Mouse (Mus musculus): ENCODE measurements around the gene Iqch. TPM values are rescaled to one million over a fixed set of nuclear protein-coding genes. Genes with fewer than 3 reads are reported as not detected.

The Iqch gene
- polyA plus RNA-seq, 1 experiment, result not detected

DNA sequence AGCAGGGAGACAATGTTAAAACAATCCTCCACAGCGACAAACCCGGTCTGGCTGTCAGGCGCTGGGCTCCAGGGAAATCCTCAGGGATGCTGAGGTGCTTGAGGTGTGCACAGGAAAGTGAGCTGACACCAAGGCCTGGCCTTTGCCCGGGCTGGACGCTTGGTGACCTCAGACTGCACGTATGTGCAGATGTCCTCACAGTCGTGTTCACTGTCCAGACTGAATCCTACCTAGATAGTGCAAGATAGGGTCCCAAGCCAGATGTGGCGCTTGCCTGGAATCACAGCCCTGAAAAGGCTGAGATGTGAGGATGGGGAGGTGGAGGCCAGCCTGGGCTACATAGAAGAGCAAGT is 202.9 kb downstream of the Iqch start:
- Histone ChIP-seq H3K4me3 (ENCODE audit: insufficient read depth, low read length) (peak overlapping the region; percentile 46), H3K4me1 (ENCODE audit: control insufficient read depth, insufficient read depth, low read length) (no peaks in the 10 kb centered on the region), H3K27ac (ENCODE audit: insufficient read depth, low read length) (peak overlapping the region; percentile 32)
- TF ChIP-seq CTCF (IDR thresholded peaks at IDR 0.05; ENCODE audit: borderline replicate concordance, insufficient read depth, low read length), result no peak
- no peak for TF ChIP-seq POLR2A (IDR thresholded peaks at IDR 0.05; ENCODE audit: low read depth, low read length)

- Histone ChIP-seq H3K27ac (ENCODE audit: insufficient read depth, low read length) (peak within 1 kb of the TSS; percentile 32), H3K4me3 (ENCODE audit: insufficient read depth, low read length) (peak within 1 kb of the TSS; percentile 96), H3K4me1 (ENCODE audit: control insufficient read depth, insufficient read depth, low read length) (no peaks in the 10 kb centered on the region)
- TF ChIP-seq POLR2A (IDR thresholded peaks at IDR 0.05; ENCODE audit: low read depth, low read length), result peak; percentile 87
- no peak for TF ChIP-seq CTCF (IDR thresholded peaks at IDR 0.05; ENCODE audit: borderline replicate concordance, insufficient read depth, low read length)
These were observed 203.5 kb downstream of the Iqch start, which contains the start of gene 2300009A05Rik for GRCm38 (mm10) chr9:63398611-63399462. TSS of gene 2300009A05Rik (minus strand) at chr9:63399246.

DNA sequence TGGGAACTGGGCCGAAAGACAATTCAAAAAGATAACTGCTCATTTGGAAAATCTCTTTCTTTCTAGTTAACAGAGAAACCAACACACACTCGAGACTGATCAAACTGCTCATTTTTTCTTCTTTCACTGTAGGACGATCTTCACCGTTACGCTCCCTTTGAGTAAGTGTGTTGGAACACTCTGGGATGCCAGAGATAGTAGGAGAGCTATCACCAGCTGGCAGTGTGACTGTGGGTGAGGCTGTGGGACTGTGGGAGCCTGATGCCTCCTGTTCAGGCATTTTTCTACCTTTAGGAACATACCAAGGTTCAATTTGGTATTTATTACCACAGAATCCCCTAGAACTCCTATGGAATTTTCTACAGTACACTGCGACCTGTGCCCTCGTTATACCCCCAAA is 206.7 kb downstream of the Iqch start:
- no peaks in the 10 kb centered on the region for H3K4me1 ChIP-seq (ENCODE audit: control insufficient read depth, insufficient read depth, low read length)
- TF ChIP-seq CTCF (IDR thresholded peaks at IDR 0.05; ENCODE audit: borderline replicate concordance, insufficient read depth, low read length), result no peak
- TF ChIP-seq POLR2A (IDR thresholded peaks at IDR 0.05; ENCODE audit: low read depth, low read length), result no peak
- H3K27ac ChIP-seq (ENCODE audit: insufficient read depth, low read length), result no peak overlapping the region

DNA sequence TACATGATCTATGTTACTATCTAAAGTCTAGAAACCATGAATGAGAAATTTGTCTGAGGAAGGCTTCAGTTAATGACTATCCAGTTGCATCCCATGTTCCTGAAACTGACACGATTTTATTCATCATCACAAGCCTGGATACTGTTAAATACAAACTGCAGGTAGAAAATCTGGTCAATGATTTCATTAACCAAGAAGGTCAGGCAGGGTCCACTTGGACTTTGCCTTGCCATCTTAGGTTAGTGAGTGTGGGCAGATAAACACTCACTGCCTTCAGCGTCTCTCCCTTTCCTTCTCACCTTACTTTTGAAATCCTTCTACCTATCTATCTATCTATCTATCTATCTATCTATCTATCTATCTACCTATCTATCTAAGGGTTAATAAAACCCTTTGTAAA is 211.0 kb downstream of the Iqch start:
- Histone ChIP-seq H3K4me1 (ENCODE audit: control insufficient read depth, insufficient read depth, low read length) (no peaks in the 10 kb centered on the region), H3K27ac (ENCODE audit: insufficient read depth, low read length) (no peak overlapping the region), H3K4me3 (ENCODE audit: insufficient read depth, low read length) (no peak overlapping the region)
- TF ChIP-seq CTCF (IDR thresholded peaks at IDR 0.05; ENCODE audit: borderline replicate concordance, insufficient read depth, low read length) (no peak), POLR2A (IDR thresholded peaks at IDR 0.05; ENCODE audit: low read depth, low read length) (no peak)

More for the DNA sequence above, 206.7 kb downstream of the Iqch start:
- no peak overlapping the region for H3K4me3 ChIP-seq (ENCODE audit: insufficient read depth, low read length)

- TF ChIP-seq CTCF (IDR thresholded peaks at IDR 0.05; ENCODE audit: borderline replicate concordance, insufficient read depth, low read length), result no peak
- no peak for TF ChIP-seq POLR2A (IDR thresholded peaks at IDR 0.05; ENCODE audit: low read depth, low read length)
- H3K4me1 ChIP-seq (ENCODE audit: control insufficient read depth, insufficient read depth, low read length), result no peaks in the 10 kb centered on the region
- no peak overlapping the region for H3K27ac ChIP-seq (ENCODE audit: insufficient read depth, low read length)
- H3K4me3 ChIP-seq (ENCODE audit: insufficient read depth, low read length), result no peak overlapping the region
These were observed 219.5 kb downstream of the Iqch start for GRCm38 (mm10) chr9:63382761-63383160.

DNA sequence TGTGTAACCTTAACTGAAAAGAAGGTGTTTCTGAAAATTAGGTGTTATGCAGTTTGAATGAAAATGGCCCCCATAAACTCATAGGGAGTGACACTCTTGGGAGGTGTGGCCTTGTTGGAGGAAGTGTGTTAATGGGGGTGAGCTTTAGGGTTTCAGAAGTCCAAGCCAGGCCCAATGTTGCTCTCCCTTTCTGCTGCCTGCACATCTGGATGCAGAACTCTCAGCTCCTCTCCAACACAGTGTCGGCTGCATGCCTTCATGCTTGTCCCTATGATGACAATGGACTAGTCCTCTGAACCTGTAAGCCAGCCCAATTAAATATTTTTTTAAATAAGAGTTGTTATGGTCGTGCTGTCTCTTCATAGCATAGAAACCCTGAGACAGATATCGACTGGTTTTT is 222.0 kb downstream of the Iqch start:
- Histone ChIP-seq H3K4me1 (ENCODE audit: control insufficient read depth, insufficient read depth, low read length) (no peaks in the 10 kb centered on the region; the same call in 1 of the 2 replicates), H3K4me3 (ENCODE audit: insufficient read depth, low read length) (no peak overlapping the region), H3K27ac (ENCODE audit: insufficient read depth, low read length) (no peak overlapping the region)
- TF ChIP-seq POLR2A (IDR thresholded peaks at IDR 0.05; ENCODE audit: low read depth, low read length) (no peak), CTCF (IDR thresholded peaks at IDR 0.05; ENCODE audit: borderline replicate concordance, insufficient read depth, low read length) (no peak)

GRCm38 (mm10) chr9:63378174-63378573 is 224.1 kb downstream of the Iqch start:
- no peak overlapping the region for H3K27ac ChIP-seq (ENCODE audit: insufficient read depth, low read length)
- TF ChIP-seq POLR2A (IDR thresholded peaks at IDR 0.05; ENCODE audit: low read depth, low read length) (no peak), CTCF (IDR thresholded peaks at IDR 0.05; ENCODE audit: borderline replicate concordance, insufficient read depth, low read length) (no peak)
- H3K4me1 ChIP-seq (ENCODE audit: control insufficient read depth, insufficient read depth, low read length), result no peaks in the 10 kb centered on the region; the same call in 1 of the 2 replicates
- peak overlapping the region; percentile 76 for H3K4me3 ChIP-seq (ENCODE audit: insufficient read depth, low read length)

- Histone ChIP-seq H3K4me3 (ENCODE audit: insufficient read depth, low read length) (peak within 1 kb of the TSS; percentile 76), H3K4me1 (ENCODE audit: control insufficient read depth, insufficient read depth, low read length) (no peaks in the 10 kb centered on the region; the same call in 1 of the 2 replicates), H3K27ac (ENCODE audit: insufficient read depth, low read length) (peak within 1 kb of the TSS; percentile 28; the same call in 1 of the 2 replicates)
- TF ChIP-seq POLR2A (IDR thresholded peaks at IDR 0.05; ENCODE audit: low read depth, low read length), result peak; percentile 68; the same call in 1 of the 2 replicates
- TF ChIP-seq CTCF (IDR thresholded peaks at IDR 0.05; ENCODE audit: borderline replicate concordance, insufficient read depth, low read length), result no peak
These were observed 224.8 kb downstream of the Iqch start, which contains the start of gene Map2k5 for GRCm38 (mm10) chr9:63377270-63378142. TSS of gene Map2k5 (minus strand) at chr9:63377902.

- no peaks in the 10 kb centered on the region; the same call in 1 of the 2 replicates for H3K4me1 ChIP-seq (ENCODE audit: control insufficient read depth, insufficient read depth, low read length)
- no peak overlapping the region for H3K4me3 ChIP-seq (ENCODE audit: insufficient read depth, low read length)
- no peak overlapping the region for H3K27ac ChIP-seq (ENCODE audit: insufficient read depth, low read length)
- TF ChIP-seq POLR2A (IDR thresholded peaks at IDR 0.05; ENCODE audit: low read depth, low read length) (no peak), CTCF (IDR thresholded peaks at IDR 0.05; ENCODE audit: borderline replicate concordance, insufficient read depth, low read length) (no peak)
These were observed 229.0 kb downstream of the Iqch start for GRCm38 (mm10) chr9:63373315-63373714.
